Mouse (Mus musculus): Measurements from ENCODE around the gene Rab23. TPM values are rescaled to one million over a fixed set of nuclear protein-coding genes. Genes with fewer than 3 reads are reported as not detected.

Gene Rab23
- polyA plus RNA-seq (2012; ENCODE audit: insufficient read depth, insufficient read length, missing spikeins): 5.1 and 6.4 TPM in 2 replicates

- Histone ChIP-seq H3K27ac (ENCODE audit: insufficient read depth, low read depth, low read length) (peak within 1 kb of the TSS; percentile 57), H3K4me1 (ENCODE audit: control insufficient read depth, insufficient read depth, low read length) (peaks cover 4% of the 10 kb centered on the region), H3K4me3 (ENCODE audit: insufficient read depth, low read length) (peak within 1 kb of the TSS; percentile 90)
- TF ChIP-seq POLR2A (IDR thresholded peaks at IDR 0.05; ENCODE audit: borderline replicate concordance, low read depth, low read length): peak; percentile 13; the same call in 1 of the 2 replicates
- TF ChIP-seq CTCF (IDR thresholded peaks at IDR 0.05; ENCODE audit: low read depth, low read length): no peak
Observed at GRCm38 (mm10) chr1:33719733-33720225, at the start of gene Rab23. Gene Rab23 (plus strand): TSS chr1:33719887.

DNA sequence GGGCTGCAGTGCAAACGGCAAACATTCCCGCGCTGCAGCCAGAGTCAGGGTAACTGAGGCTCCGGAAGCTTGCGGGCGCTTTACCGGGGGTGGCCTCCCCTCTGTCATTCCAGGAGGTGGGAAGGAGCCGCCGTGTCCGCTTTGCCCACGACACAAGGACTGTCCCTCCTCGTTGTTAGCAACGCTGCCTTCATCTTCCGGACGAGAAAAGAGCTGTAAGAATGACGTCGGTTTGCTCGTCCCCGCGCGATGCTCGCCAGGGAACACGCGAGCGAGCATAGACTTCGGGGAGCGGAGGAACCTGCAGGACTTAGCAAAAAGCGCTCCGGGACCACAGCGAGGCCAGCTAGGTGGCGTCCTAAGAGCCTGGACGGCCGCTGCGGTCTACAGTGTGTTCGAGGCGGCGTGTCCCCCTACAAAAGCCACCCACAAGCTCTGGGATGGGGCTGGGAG, 49.5 kb upstream of the Rab23 start:
- H3K4me1 ChIP-seq (ENCODE audit: control insufficient read depth, insufficient read depth, low read length): no peaks in the 10 kb centered on the region
- H3K27ac ChIP-seq (ENCODE audit: insufficient read depth, low read depth, low read length): peak overlapping the region; percentile 46
- peak overlapping the region; percentile 95 for H3K4me3 ChIP-seq (ENCODE audit: insufficient read depth, low read length)

DNA sequence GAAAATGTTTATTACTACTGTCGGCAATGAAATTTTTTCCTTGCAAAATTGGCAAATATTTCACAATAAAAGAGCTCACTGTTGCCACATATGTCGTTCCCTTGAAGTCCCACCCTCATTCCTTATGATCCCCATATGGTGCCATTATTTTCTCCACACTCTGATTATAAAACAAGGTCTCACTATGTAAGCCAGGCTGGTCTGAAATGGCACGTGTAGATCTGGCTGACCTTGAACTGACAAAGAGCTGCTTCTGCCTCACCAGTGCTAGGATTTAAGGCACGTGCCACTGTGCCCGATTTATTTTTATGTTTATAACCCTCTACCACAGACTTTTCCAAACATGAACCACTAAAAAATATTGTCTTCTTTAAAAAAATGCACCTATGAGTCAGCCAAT, 48.2 kb upstream of the Rab23 start:
- no peaks in the 10 kb centered on the region for H3K4me1 ChIP-seq (ENCODE audit: control insufficient read depth, insufficient read depth, low read length)
- no peak overlapping the region for H3K27ac ChIP-seq (ENCODE audit: insufficient read depth, low read depth, low read length)
- H3K4me3 ChIP-seq (ENCODE audit: insufficient read depth, low read length): no peak overlapping the region
- no peak for TF ChIP-seq POLR2A (IDR thresholded peaks at IDR 0.05; ENCODE audit: borderline replicate concordance, low read depth, low read length)
- no peak for TF ChIP-seq CTCF (IDR thresholded peaks at IDR 0.05; ENCODE audit: low read depth, low read length)

More for the DNA sequence above, 49.5 kb upstream of the Rab23 start:
- TF ChIP-seq POLR2A (IDR thresholded peaks at IDR 0.05; ENCODE audit: borderline replicate concordance, low read depth, low read length) (no peak), CTCF (IDR thresholded peaks at IDR 0.05; ENCODE audit: low read depth, low read length) (no peak)

- H3K4me1 ChIP-seq (ENCODE audit: control insufficient read depth, insufficient read depth, low read length): no peaks in the 10 kb centered on the region
- no peak overlapping the region for H3K4me3 ChIP-seq (ENCODE audit: insufficient read depth, low read length)
- TF ChIP-seq CTCF (IDR thresholded peaks at IDR 0.05; ENCODE audit: low read depth, low read length) (no peak), POLR2A (IDR thresholded peaks at IDR 0.05; ENCODE audit: borderline replicate concordance, low read depth, low read length) (no peak)
- H3K27ac ChIP-seq (ENCODE audit: insufficient read depth, low read depth, low read length): no peak overlapping the region
Observed at GRCm38 (mm10) chr1:33672083-33672482, 47.6 kb upstream of the Rab23 start.

DNA sequence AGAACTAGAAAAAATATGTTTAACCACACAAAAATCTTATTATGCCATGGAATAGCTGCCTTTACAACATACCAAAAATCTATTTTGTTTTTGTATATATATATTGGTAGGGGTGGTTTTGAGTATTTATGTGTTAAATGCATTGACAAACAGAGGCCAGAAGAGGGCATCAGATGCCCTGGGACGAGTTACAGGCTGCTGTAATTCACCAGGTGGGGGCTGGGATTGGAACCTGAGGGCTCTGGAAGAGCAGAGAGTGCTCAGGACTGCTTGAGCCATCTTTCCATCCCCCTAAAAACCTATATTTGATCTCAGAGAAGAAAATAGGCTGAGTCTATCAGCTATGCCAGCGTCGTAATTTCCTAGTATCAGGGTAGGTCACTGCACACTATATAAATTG, 47.2 kb upstream of the Rab23 start:
- H3K4me3 ChIP-seq (ENCODE audit: insufficient read depth, low read length): no peak overlapping the region
- TF ChIP-seq POLR2A (IDR thresholded peaks at IDR 0.05; ENCODE audit: borderline replicate concordance, low read depth, low read length) (no peak), CTCF (IDR thresholded peaks at IDR 0.05; ENCODE audit: low read depth, low read length) (no peak; the same call in 1 of the 2 replicates)
- H3K27ac ChIP-seq (ENCODE audit: insufficient read depth, low read depth, low read length): no peak overlapping the region

GRCm38 (mm10) chr1:33673158-33673960, 46.3 kb upstream of the Rab23 start:
- no peaks in the 10 kb centered on the region for H3K4me1 ChIP-seq (ENCODE audit: control insufficient read depth, insufficient read depth, low read length)
- no peak for TF ChIP-seq POLR2A (IDR thresholded peaks at IDR 0.05; ENCODE audit: borderline replicate concordance, low read depth, low read length)
- no peak for TF ChIP-seq CTCF (IDR thresholded peaks at IDR 0.05; ENCODE audit: low read depth, low read length)
- H3K4me3 ChIP-seq (ENCODE audit: insufficient read depth, low read length): no peak overlapping the region
- no peak overlapping the region for H3K27ac ChIP-seq (ENCODE audit: insufficient read depth, low read depth, low read length)

More for the DNA sequence above, 47.2 kb upstream of the Rab23 start:
- no peaks in the 10 kb centered on the region for H3K4me1 ChIP-seq (ENCODE audit: control insufficient read depth, insufficient read depth, low read length)

GRCm38 (mm10) chr1:33680435-33680834, 39.3 kb upstream of the Rab23 start:
- Histone ChIP-seq H3K4me3 (ENCODE audit: insufficient read depth, low read length) (no peak overlapping the region), H3K4me1 (ENCODE audit: control insufficient read depth, insufficient read depth, low read length) (no peaks in the 10 kb centered on the region), H3K27ac (ENCODE audit: insufficient read depth, low read depth, low read length) (no peak overlapping the region)
- TF ChIP-seq POLR2A (IDR thresholded peaks at IDR 0.05; ENCODE audit: borderline replicate concordance, low read depth, low read length): no peak
- TF ChIP-seq CTCF (IDR thresholded peaks at IDR 0.05; ENCODE audit: low read depth, low read length): no peak

- TF ChIP-seq POLR2A (IDR thresholded peaks at IDR 0.05; ENCODE audit: borderline replicate concordance, low read depth, low read length) (no peak), CTCF (IDR thresholded peaks at IDR 0.05; ENCODE audit: low read depth, low read length) (no peak)
- H3K4me3 ChIP-seq (ENCODE audit: insufficient read depth, low read length): no peak overlapping the region
- H3K27ac ChIP-seq (ENCODE audit: insufficient read depth, low read depth, low read length): no peak overlapping the region
- H3K4me1 ChIP-seq (ENCODE audit: control insufficient read depth, insufficient read depth, low read length): no peaks in the 10 kb centered on the region
Observed at GRCm38 (mm10) chr1:33680890-33681289, 38.8 kb upstream of the Rab23 start.

GRCm38 (mm10) chr1:33684459-33684858, 35.2 kb upstream of the Rab23 start:
- Histone ChIP-seq H3K4me1 (ENCODE audit: control insufficient read depth, insufficient read depth, low read length) (no peaks in the 10 kb centered on the region), H3K4me3 (ENCODE audit: insufficient read depth, low read length) (no peak overlapping the region), H3K27ac (ENCODE audit: insufficient read depth, low read depth, low read length) (no peak overlapping the region)
- TF ChIP-seq POLR2A (IDR thresholded peaks at IDR 0.05; ENCODE audit: borderline replicate concordance, low read depth, low read length): no peak
- no peak for TF ChIP-seq CTCF (IDR thresholded peaks at IDR 0.05; ENCODE audit: low read depth, low read length)

- no peaks in the 10 kb centered on the region for H3K4me1 ChIP-seq (ENCODE audit: control insufficient read depth, insufficient read depth, low read length)
- no peak overlapping the region for H3K4me3 ChIP-seq (ENCODE audit: insufficient read depth, low read length)
- H3K27ac ChIP-seq (ENCODE audit: insufficient read depth, low read depth, low read length): no peak overlapping the region
- no peak for TF ChIP-seq POLR2A (IDR thresholded peaks at IDR 0.05; ENCODE audit: borderline replicate concordance, low read depth, low read length)
- no peak for TF ChIP-seq CTCF (IDR thresholded peaks at IDR 0.05; ENCODE audit: low read depth, low read length)
Observed at GRCm38 (mm10) chr1:33688810-33689209, 30.9 kb upstream of the Rab23 start.
